Mouse (Mus musculus) limb, embryonic 11.5 days (tissue): ENCODE data around the gene Syne1. TPM values are rescaled to one million over a fixed set of nuclear protein-coding genes. Genes with fewer than 3 reads are reported as not detected.

Source experiments
- ATAC-seq: fragments of 200-750 bp; cut with Nextera tagmentation; 2 replicates; pipeline ENCODE4 v1.8.0; 2017; ENCODE audit warnings: low read depth; ENCODE audit not compliant: insufficient number of reproducible peaks, low FRiP score, low TSS enrichment
- DNase-seq: peaks from one replicate; pipeline ENCODE4 v3.0.0-alpha.2; 2015; ENCODE audit warnings: low spot score
- H3K27ac ChIP-seq: fragments of 300-500 bp; sonication (generic); replicated peaks from 2 replicates; pipeline ENCODE4 v1.5.1; 2014; ENCODE audit warnings: low read depth, mild to moderate bottlenecking, low read length
- H3K27me3 ChIP-seq: fragments of 300-500 bp; sonication (generic); 2 replicates; pipeline ENCODE4 v1.6.1; 2014; ENCODE audit warnings: mild to moderate bottlenecking, low read length, mixed read lengths; ENCODE audit not compliant: control insufficient read depth, insufficient read depth
- H3K36me3 ChIP-seq: fragments of 300-500 bp; sonication (generic); 2 replicates; pipeline ENCODE4 v1.6.1; 2014; ENCODE audit warnings: mild to moderate bottlenecking, low read length, moderate library complexity, mixed read lengths; ENCODE audit not compliant: control insufficient read depth, insufficient read depth
- H3K4me1 ChIP-seq: fragments of 300-500 bp; sonication (generic); 2 replicates; pipeline ENCODE4 v1.6.1; 2014; ENCODE audit warnings: low read length, mixed read lengths; ENCODE audit not compliant: control insufficient read depth, insufficient read depth
- H3K4me2 ChIP-seq: fragments of 300-500 bp; sonication (generic); 2 replicates; pipeline ENCODE4 v1.6.1; 2014; ENCODE audit warnings: low read depth, mild to moderate bottlenecking, moderate library complexity; ENCODE audit not compliant: severe bottlenecking
- H3K4me3 ChIP-seq: fragments of 300-500 bp; sonication (generic); 2 replicates; pipeline ENCODE4 v1.5.1; 2014; ENCODE audit warnings: low read depth, low read length
- H3K9ac ChIP-seq: fragments of 300-500 bp; sonication (generic); 2 replicates; pipeline ENCODE4 v1.6.1; 2014; ENCODE audit warnings: mild to moderate bottlenecking, low read length
- H3K9me3 ChIP-seq: fragments of 300-500 bp; sonication (generic); 2 replicates; pipeline ENCODE4 v1.6.1; 2016; ENCODE audit warnings: low read length; ENCODE audit not compliant: control insufficient read depth
- WGBS: fragments of 180-500 bp; shearing (Covaris S2); extraction: QIAGEN DNeasy Blood & Tissue Kit; methylation state at CpG from one replicate; pipeline ENCODE4 v1.1.7; 2014; 5-methylcytosine and 5-hydroxymethylcytosine counted together
- polyA plus RNA-seq: library from polyadenylated mRNA; unstranded; fragments of >200 nt; fragmentation: Nextera tagmentation; extraction: Ambion mirVana; gene quantifications from 2 replicates; pipeline ENCODE4 v1.2.1, GENCODE M21; 2014

Gene Syne1
- polyA plus RNA-seq, 1 experiment from 2014 or later: 2.8 TPM

- Histone ChIP-seq H3K27ac (no peak overlapping the region), H3K27me3 (no peaks in the 10 kb centered on the region), H3K9ac (no peak overlapping the region), H3K4me1 (0 out of 2 replicates have a peak, but pooled peaks cover 2% of the 10 kb centered on the region), H3K4me3 (no peak overlapping the region), H3K36me3 (no peaks in the 10 kb centered on the region), H3K9me3 (no peaks in the 10 kb centered on the region), H3K4me2 (no peak overlapping the region)
- DNase-seq (no peak), ATAC-seq (no peak)
- WGBS: 82% methylated on average over 8 of the region's 8 CpGs
These were observed 391.6 kb downstream of the Syne1 start for GRCm38 (mm10) chr10:5159679-5160078.

DNA sequence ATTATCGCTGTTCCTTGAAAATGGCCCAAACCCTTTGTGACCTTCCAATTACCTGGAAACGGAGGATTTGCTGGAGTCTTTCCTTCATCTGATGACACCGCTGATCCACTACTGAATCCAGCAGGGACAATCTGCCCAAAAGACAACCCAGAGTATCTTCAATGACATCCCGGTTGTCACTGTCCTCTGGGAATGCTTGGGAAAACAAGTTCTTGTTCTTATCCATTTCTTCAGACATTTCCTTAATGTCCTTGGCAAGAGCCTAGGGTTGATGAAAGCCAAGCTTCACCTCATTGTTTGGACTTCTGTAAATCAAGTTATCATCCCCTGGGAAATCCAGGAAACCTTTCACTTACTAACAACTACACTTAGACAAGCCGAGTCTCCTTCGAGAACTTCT, 398.2 kb downstream of the Syne1 start:
- 90% methylated on average over 6 of the region's 6 CpGs for WGBS

DNA sequence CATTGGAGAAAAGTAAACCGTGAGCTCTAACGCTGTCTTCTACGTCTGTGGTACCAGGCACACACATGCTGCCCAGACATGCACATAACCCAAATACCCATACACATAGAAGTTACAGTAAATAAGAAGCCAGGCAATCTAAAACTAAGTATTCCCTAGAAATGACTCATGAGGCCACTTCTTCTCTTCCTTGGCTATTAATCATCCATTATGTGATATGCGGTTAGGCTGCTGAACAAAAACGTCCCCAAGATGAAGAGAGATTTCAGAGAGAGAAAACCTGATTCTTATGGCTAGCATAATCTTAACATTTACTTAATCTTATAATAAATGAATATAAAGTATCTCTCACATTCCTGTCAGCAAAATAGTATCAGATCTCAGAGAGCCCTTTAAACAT, 409.8 kb downstream of the Syne1 start:
- no peak for DNase-seq
- no peak overlapping the region for H3K4me3 ChIP-seq
- WGBS: 87% methylated on average over 5 of the region's 5 CpGs

More for the DNA sequence above, 398.2 kb downstream of the Syne1 start:
- ATAC-seq (no peak), DNase-seq (no peak)
- Histone ChIP-seq H3K9me3 (no peaks in the 10 kb centered on the region), H3K27ac (no peak overlapping the region), H3K9ac (no peak overlapping the region), H3K4me3 (no peak overlapping the region), H3K4me1 (0 out of 2 replicates have a peak, but pooled peaks cover 2% of the 10 kb centered on the region), H3K4me2 (no peak overlapping the region), H3K27me3 (no peaks in the 10 kb centered on the region), H3K36me3 (no peaks in the 10 kb centered on the region)

GRCm38 (mm10) chr10:5139932-5140264, 411.4 kb downstream of the Syne1 start:
- no peaks in the 10 kb centered on the region for H3K36me3 ChIP-seq
- no peaks in the 10 kb centered on the region for H3K27me3 ChIP-seq
- H3K27ac ChIP-seq: no peak overlapping the region
- ATAC-seq (no peak), DNase-seq (no peak)
- WGBS: 81% methylated on average over 4 of the region's 4 CpGs
- no peaks in the 10 kb centered on the region for H3K4me1 ChIP-seq
- no peak overlapping the region for H3K4me2 ChIP-seq
- no peak overlapping the region for H3K4me3 ChIP-seq
- no peaks in the 10 kb centered on the region for H3K9me3 ChIP-seq
- no peak overlapping the region for H3K9ac ChIP-seq

More for the DNA sequence above, 409.8 kb downstream of the Syne1 start:
- ATAC-seq: no peak
- no peak overlapping the region for H3K27ac ChIP-seq
- no peak overlapping the region for H3K4me2 ChIP-seq
- H3K9ac ChIP-seq: no peak overlapping the region
- H3K27me3 ChIP-seq: no peaks in the 10 kb centered on the region
- no peaks in the 10 kb centered on the region for H3K36me3 ChIP-seq
- H3K4me1 ChIP-seq: no peaks in the 10 kb centered on the region
- no peaks in the 10 kb centered on the region for H3K9me3 ChIP-seq

GRCm38 (mm10) chr10:5139246-5139931, 411.9 kb downstream of the Syne1 start:
- Histone ChIP-seq H3K9ac (no peak overlapping the region), H3K27me3 (no peaks in the 10 kb centered on the region), H3K4me2 (no peak overlapping the region), H3K4me3 (no peak overlapping the region), H3K36me3 (no peaks in the 10 kb centered on the region), H3K4me1 (no peaks in the 10 kb centered on the region), H3K9me3 (no peaks in the 10 kb centered on the region), H3K27ac (no peak overlapping the region)
- ATAC-seq (no peak), DNase-seq (no peak)
- 90% methylated on average over 3 of the region's 3 CpGs for WGBS

GRCm38 (mm10) chr10:5132050-5132449, 419.2 kb downstream of the Syne1 start:
- Histone ChIP-seq H3K4me1 (no peaks in the 10 kb centered on the region), H3K9me3 (no peaks in the 10 kb centered on the region), H3K27ac (no peak overlapping the region), H3K4me3 (no peak overlapping the region), H3K27me3 (no peaks in the 10 kb centered on the region), H3K36me3 (no peaks in the 10 kb centered on the region), H3K9ac (no peak overlapping the region), H3K4me2 (no peak overlapping the region)
- DNase-seq (no peak), ATAC-seq (no peak)
- WGBS: 89% methylated on average over 3 of the region's 3 CpGs

GRCm38 (mm10) chr10:5130495-5130894, 420.8 kb downstream of the Syne1 start:
- ATAC-seq (no peak), DNase-seq (no peak)
- Histone ChIP-seq H3K9ac (no peak overlapping the region), H3K4me3 (no peak overlapping the region), H3K9me3 (no peaks in the 10 kb centered on the region), H3K36me3 (no peaks in the 10 kb centered on the region), H3K27ac (no peak overlapping the region), H3K4me1 (no peaks in the 10 kb centered on the region), H3K27me3 (no peaks in the 10 kb centered on the region), H3K4me2 (no peak overlapping the region)
- 78% methylated on average over 1 of the region's 1 CpGs for WGBS

GRCm38 (mm10) chr10:5124757-5125156, 426.5 kb downstream of the Syne1 start:
- H3K9ac ChIP-seq: no peak overlapping the region
- H3K27ac ChIP-seq: no peak overlapping the region
- no peaks in the 10 kb centered on the region for H3K9me3 ChIP-seq
- no peak overlapping the region for H3K4me2 ChIP-seq
- no peak overlapping the region for H3K4me3 ChIP-seq
- DNase-seq: no peak
- WGBS: 94% methylated on average over 7 of the region's 7 CpGs
- no peaks in the 10 kb centered on the region for H3K4me1 ChIP-seq
- no peaks in the 10 kb centered on the region for H3K27me3 ChIP-seq
- ATAC-seq: no peak
- no peaks in the 10 kb centered on the region for H3K36me3 ChIP-seq

DNA sequence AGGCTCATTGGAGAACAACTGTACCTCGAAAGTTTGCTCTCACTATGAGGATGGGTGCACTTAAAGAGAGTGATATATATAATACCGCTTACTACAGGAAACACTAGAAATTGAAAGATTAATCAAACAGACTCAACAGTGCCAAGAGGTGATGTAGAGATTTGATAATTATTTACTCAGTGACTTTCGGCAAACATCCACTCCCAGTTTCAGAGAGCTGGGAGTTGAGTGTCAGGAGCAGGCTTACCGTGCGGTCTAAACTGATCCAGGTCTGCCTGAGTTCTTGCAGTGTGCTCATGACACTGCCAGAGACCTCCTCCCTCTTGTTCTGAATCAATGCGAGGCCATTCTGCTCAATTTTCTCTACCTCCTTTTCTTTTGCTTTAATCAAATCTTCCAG, 434.6 kb downstream of the Syne1 start:
- Histone ChIP-seq H3K9ac (no peak overlapping the region), H3K4me1 (no peaks in the 10 kb centered on the region), H3K4me3 (no peak overlapping the region), H3K4me2 (no peak overlapping the region), H3K9me3 (no peaks in the 10 kb centered on the region), H3K27me3 (no peaks in the 10 kb centered on the region), H3K27ac (no peak overlapping the region), H3K36me3 (no peaks in the 10 kb centered on the region)
- DNase-seq: no peak
- WGBS: 87% methylated on average over 6 of the region's 6 CpGs
- no peak for ATAC-seq
